Mouse (Mus musculus): ENCODE results near the gene Retn.

Retn gene

GRCm38 (mm10) chr8:3655526-3655925 lies at the start of gene Retn:
Gene Retn, plus strand, starts transcription at chr8:3655770.
- DNase-seq, result no peak

- DNase-seq, result no peak
These were observed 49.0 kb upstream of the Retn start for GRCm38 (mm10) chr8:3606593-3606992.

- no peak for DNase-seq
These were observed 47.7 kb upstream of the Retn start for GRCm38 (mm10) chr8:3607822-3608221.

GRCm38 (mm10) chr8:3609046-3609815 lies 46.3 kb upstream of the Retn start:
- DNase-seq, result no peak

GRCm38 (mm10) chr8:3609816-3610150 lies 45.8 kb upstream of the Retn start:
- DNase-seq, result no peak

GRCm38 (mm10) chr8:3621199-3621970 lies 34.2 kb upstream of the Retn start, which contains the start of the genes Xab2 and Pet100:
Gene Xab2, minus strand, starts transcription at chr8:3621316.
Gene Pet100, plus strand, starts transcription at chr8:3621548.
- peak; percentile 95 to 98 for DNase-seq

GRCm38 (mm10) chr8:3622119-3622518 lies 33.5 kb upstream of the Retn start:
- no peak for DNase-seq

- DNase-seq, result no peak
These were observed 30.1 kb upstream of the Retn start, which contains the start of gene Pcp2 for GRCm38 (mm10) chr8:3625445-3625844. Gene Pcp2, minus strand, starts transcription at chr8:3625545.

GRCm38 (mm10) chr8:3626971-3627370 lies 28.6 kb upstream of the Retn start:
- DNase-seq, result no peak

GRCm38 (mm10) chr8:3628014-3628413 lies 27.6 kb upstream of the Retn start:
- no peak for DNase-seq

GRCm38 (mm10) chr8:3630647-3631477 lies 24.7 kb upstream of the Retn start, which contains the start of gene Stxbp2:
Gene Stxbp2, plus strand, starts transcription at chr8:3630955.
- DNase-seq, result peak; percentile 76

GRCm38 (mm10) chr8:3631478-3631875 lies 24.1 kb upstream of the Retn start:
- no peak for DNase-seq

GRCm38 (mm10) chr8:3645804-3646203 lies 9.8 kb upstream of the Retn start:
- DNase-seq, result peak; percentile 18 to 26

- DNase-seq, result no peak
These were observed 8.6 kb upstream of the Retn start for GRCm38 (mm10) chr8:3646824-3647531.

GRCm38 (mm10) chr8:3647561-3647960 lies 8.0 kb upstream of the Retn start:
- DNase-seq, result no peak

- DNase-seq, result no peak
These were observed 7.3 kb upstream of the Retn start for GRCm38 (mm10) chr8:3648268-3648667.

- no peak for DNase-seq
These were observed 6.6 kb upstream of the Retn start for GRCm38 (mm10) chr8:3648990-3649389.

- no peak for DNase-seq
These were observed 2.7 kb upstream of the Retn start for GRCm38 (mm10) chr8:3652845-3653244.

- no peak for DNase-seq
These were observed 653 bp upstream of the Retn start for GRCm38 (mm10) chr8:3654726-3655508.

GRCm38 (mm10) chr8:3656725-3657381 lies 1.3 kb downstream of the Retn start:
- no peak for DNase-seq

- DNase-seq, result no peak
These were observed 5.3 kb downstream of the Retn start for GRCm38 (mm10) chr8:3660889-3661288.

All from thymus, adult 18-20 months (tissue).